Mouse (Mus musculus) urinary bladder, postnatal 25 days (tissue): Measurements from ENCODE around the gene Tfpt.
"Not testable (repeated sequence)": the region's sequence is repeated elsewhere in the genome, so short reads cannot be mapped to it uniquely, and the experiment has no call there.

ENCODE experiments used
- DNase-seq: peaks from one replicate; pipeline ENCODE4 v3.0.0; 2022; ENCODE audit warnings: low spot score

Tfpt gene

GRCm38 (mm10) chr7:3576354-3577124 is 53.2 kb downstream of the Tfpt start:
- no peak for DNase-seq

GRCm38 (mm10) chr7:3574216-3574615 is 55.5 kb downstream of the Tfpt start:
- DNase-seq = no peak

DNA sequence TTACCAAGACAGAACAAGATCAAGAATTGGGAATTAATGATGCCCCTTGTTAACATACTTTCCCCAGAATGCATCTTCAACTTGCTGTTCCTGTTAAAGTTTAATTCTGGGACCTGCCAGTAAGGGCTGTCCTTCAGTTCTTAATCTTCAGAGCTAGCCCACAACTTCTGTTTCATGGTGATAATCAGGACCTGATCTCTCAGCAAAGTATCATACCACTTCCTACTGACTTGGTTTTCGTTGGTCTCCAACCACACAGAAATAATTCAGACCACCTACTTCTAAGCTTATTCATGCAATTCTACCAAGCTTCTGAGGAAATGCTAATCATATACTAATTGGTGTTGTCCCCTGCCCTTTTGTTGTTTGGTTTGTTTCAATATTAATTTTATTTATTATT is 57.9 kb downstream of the Tfpt start:
- no peak for DNase-seq

DNA sequence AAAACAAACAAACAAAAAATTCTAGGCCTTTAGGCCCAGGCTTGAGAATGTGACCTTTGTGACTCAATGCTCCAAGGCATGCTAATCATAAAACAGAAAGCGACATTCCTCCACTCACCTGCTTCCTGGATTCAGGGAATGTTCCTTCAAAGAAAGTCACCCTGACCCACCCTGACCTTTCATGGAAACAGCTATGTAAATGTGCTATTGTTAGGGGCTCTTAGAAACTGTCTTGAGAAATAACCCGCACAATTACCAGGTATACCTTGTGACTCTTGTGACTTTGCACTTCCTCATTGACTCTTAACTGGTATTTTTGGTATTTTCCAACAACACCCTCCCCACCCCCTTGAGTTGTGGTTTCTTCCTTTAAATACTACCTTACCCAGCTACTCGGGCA is 59.1 kb downstream of the Tfpt start:
- not testable (repeated sequence) for DNase-seq
